Mouse (Mus musculus) lung, postnatal 0 days (tissue): ENCODE measurements around the gene 1110032A03Rik.

ENCODE experiments used
- CTCF ChIP-seq: IDR thresholded peaks from 2 replicates; pipeline ENCODE4 v1.5.1; 2016; ENCODE audit warnings: antibody characterized with exemption, mild to moderate bottlenecking
- EP300 ChIP-seq: IDR thresholded peaks from 2 replicates; pipeline ENCODE4 v1.6.1; 2016; ENCODE audit warnings: antibody characterized with exemption, mild to moderate bottlenecking, control low read depth

DNA sequence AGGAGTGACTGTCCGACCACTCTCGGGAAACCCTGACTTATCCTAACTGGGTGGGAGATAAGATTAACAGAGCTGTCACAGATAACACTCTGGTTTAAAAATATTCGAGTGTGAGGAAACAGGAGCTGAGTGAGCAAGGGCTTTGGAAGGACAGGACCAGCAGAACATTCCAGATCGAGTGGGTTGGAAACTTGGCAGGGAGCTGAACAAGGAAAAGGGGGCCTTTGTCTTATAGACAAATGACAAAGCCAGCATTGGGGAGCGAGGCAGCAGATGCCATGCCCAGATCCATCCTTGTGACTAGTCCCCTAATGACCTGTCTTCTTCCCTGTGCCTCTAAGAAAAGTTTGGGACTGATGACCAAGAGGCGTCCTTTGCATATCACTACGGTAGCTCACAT is 21.4 kb downstream of the 1110032A03Rik start:
- TF ChIP-seq CTCF, result no peak
- no peak for TF ChIP-seq EP300
